10 mouse cellular contexts compared by ENCODE assay signal in the genomic region with DNA sequence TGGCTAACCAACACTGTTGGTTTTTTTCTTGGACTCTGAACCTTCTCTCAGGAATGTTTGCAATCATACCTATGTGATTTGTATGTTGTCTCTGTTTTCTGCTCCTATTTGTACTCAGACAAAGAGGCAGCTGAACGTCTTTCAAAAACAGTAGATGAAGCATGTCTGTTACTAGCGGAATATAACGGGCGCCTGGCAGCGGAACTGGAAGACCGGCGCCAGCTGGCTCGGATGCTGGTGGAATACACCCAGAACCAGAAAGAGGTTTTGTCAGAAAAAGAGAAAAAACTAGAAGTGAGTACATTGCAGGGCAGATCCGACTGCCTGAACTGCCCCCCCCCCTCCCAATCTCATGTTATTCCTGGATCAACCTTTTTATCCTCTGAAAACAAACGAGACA. TPM values are rescaled to one million over a fixed set of nuclear protein-coding genes. Genes with fewer than 3 reads are reported as not detected.
A peak's percentile ranks its signal among the peaks of the same experiment; 100 is the strongest.
DNase-seq lines count a peak whose midpoint lies in the region; ATAC-seq lines count a peak whose summit lies in the region.
"Had no signal": no experiment of that assay in that cellular context is flagged by ENCODE, and none has a peak within 500 bp of the region (broad histone marks: within the 10 kb centered on the region; RNA-seq: fewer than 3 reads in every experiment).

No protein-coding gene starts in this region.

- no peak overlapping the region for H3K4me2 ChIP-seq in kidney, embryonic 14.5 days (replicated peaks; ENCODE audit: low read depth, low read length)
- H3K4me2 ChIP-seq in hindbrain, embryonic 16.5 days (ENCODE audit: low read length), result no peak overlapping the region

- peak; percentile 17 to 22 for DNase-seq in left cerebral cortex, adult 18-20 months (ENCODE audit: low spot score in 2 of 2)
- DNase-seq in left cerebral cortex, adult 9 months (ENCODE audit: low spot score in 2 of 2), result no peak
- peak; percentile 88 to 91 for DNase-seq in cerebellum, adult 18-20 months
- DNase-seq in gastrocnemius, postnatal 25 days, result peak; percentile 52
- DNase-seq in left cerebral cortex, postnatal 4 days, result peak; percentile 75
- no peak for DNase-seq in urinary bladder, postnatal 10 days (ENCODE audit: low spot score)

- H3K4me3 ChIP-seq in kidney, embryonic 14.5 days (ENCODE audit: low read length), result no peak overlapping the region
- H3K4me3 ChIP-seq in hindbrain, embryonic 16.5 days (ENCODE audit: low read length), result no peak overlapping the region

- no peaks in the 10 kb centered on the region for H3K9me3 ChIP-seq in kidney, embryonic 14.5 days (ENCODE audit: control insufficient read depth, low read length)
- no peaks in the 10 kb centered on the region for H3K9me3 ChIP-seq in hindbrain, embryonic 16.5 days (ENCODE audit: control insufficient read depth, low read length)
- H3K9me3 ChIP-seq: G1E had no signal

- WGBS in kidney, embryonic 14.5 days, result 89% methylated on average over 10 of the region's 10 CpGs
- 62% methylated on average over 10 of the region's 10 CpGs for WGBS in hindbrain, embryonic 16.5 days

- ATAC-seq in kidney, embryonic 14.5 days (ENCODE audit: low FRiP score, low TSS enrichment), result no peak
- ATAC-seq in hindbrain, embryonic 16.5 days, result no peak

- no peak overlapping the region for H3K9ac ChIP-seq in kidney, embryonic 14.5 days (ENCODE audit: low read depth, low read length)
- H3K9ac ChIP-seq in hindbrain, embryonic 16.5 days (ENCODE audit: low read depth, low read length), result no peak overlapping the region

- intact Hi-C loops in left cerebral cortex, postnatal 4 days (cut with DNase I), result no loop called here

- peaks cover 84% of the 10 kb centered on the region for H3K36me3 ChIP-seq in kidney, embryonic 14.5 days (ENCODE audit: control insufficient read depth, insufficient read depth, low read length)
- H3K36me3 ChIP-seq in hindbrain, embryonic 16.5 days (ENCODE audit: control insufficient read depth, insufficient read depth, low read length), result peaks cover 6% of the 10 kb centered on the region; the same call in 1 of the 2 replicates

- no peaks in the 10 kb centered on the region for H3K27me3 ChIP-seq in kidney, embryonic 14.5 days (ENCODE audit: control insufficient read depth, insufficient read depth, low read length)
- H3K27me3 ChIP-seq in hindbrain, embryonic 16.5 days (replicated peaks; ENCODE audit: control insufficient read depth, insufficient read depth, low read length), result no peaks in the 10 kb centered on the region

- H3K4me1 ChIP-seq in kidney, embryonic 14.5 days (ENCODE audit: control insufficient read depth, insufficient read depth, low read length), result no peaks in the 10 kb centered on the region
- H3K4me1 ChIP-seq in hindbrain, embryonic 16.5 days (ENCODE audit: control insufficient read depth, insufficient read depth, low read depth, low read length), result peaks cover 13% of the 10 kb centered on the region; the same call in 1 of the 2 replicates

- no peak overlapping the region; the same call in 1 of the 2 replicates for H3K27ac ChIP-seq in kidney, embryonic 14.5 days (ENCODE audit: low read depth, low read length)
- no peak overlapping the region for H3K27ac ChIP-seq in hindbrain, embryonic 16.5 days (ENCODE audit: low read depth, low read length)
- H3K27ac ChIP-seq: kidney, postnatal 0 days had no signal

RNA-seq across cellular contexts. Expression of a gene that starts 30.2 kb away (rescaled TPM):
- total RNA-seq in left cerebral cortex, adult 18-20 months (2021), result 10 to 100 TPM; 74.0 to 79.9 TPM
- 10 to 100 TPM; 23.7 to 31.7 TPM for total RNA-seq in gastrocnemius, postnatal 25 days (2021)
- 10 to 100 TPM; 34.7 to 35.1 TPM for total RNA-seq in left cerebral cortex, postnatal 4 days (2021)
- 41.1 and 53.3 TPM in 2 replicates for polyA plus RNA-seq in kidney, embryonic 14.5 days (2014; fragmentation: Nextera tagmentation; extraction: Ambion mirVana)
- 30.0 and 31.1 TPM in 2 replicates for polyA plus RNA-seq in hindbrain, embryonic 16.5 days (2015; fragmentation: Nextera tagmentation; extraction: Ambion mirVana)

RNA-seq across cellular contexts. Expression of a gene that starts 30.3 kb away (rescaled TPM):
- total RNA-seq in left cerebral cortex, adult 18-20 months (2021), result 10 to 100 TPM; 21.0 to 23.5 TPM
- total RNA-seq in gastrocnemius, postnatal 25 days (2021), result 10 to 100 TPM; 15.1 to 17.9 TPM
- total RNA-seq in left cerebral cortex, postnatal 4 days (2021), result 10 to 100 TPM; 17.2 to 19.1 TPM
- polyA plus RNA-seq in kidney, embryonic 14.5 days (2014; fragmentation: Nextera tagmentation; extraction: Ambion mirVana), result 10.6 and 26.6 TPM in 2 replicates
- polyA plus RNA-seq in hindbrain, embryonic 16.5 days (2015; fragmentation: Nextera tagmentation; extraction: Ambion mirVana), result 16.4 and 19.3 TPM in 2 replicates

Comparison
In these comparisons a context has a peak if more than half of its experiments do, and no peak if none do; other contexts are left out.
1. DNase-seq: peak in left cerebral cortex, adult 18-20 months (2 of 2), cerebellum, adult 18-20 months (2 of 2), gastrocnemius, postnatal 25 days (single experiment) and left cerebral cortex, postnatal 4 days (single experiment); none in left cerebral cortex, adult 9 months (0 of 2) and urinary bladder, postnatal 10 days (single experiment).